Mouse (Mus musculus) naive thymus-derived CD4-positive, alpha-beta T cell, adult 2 months (primary cell): ENCODE data around the gene Upf2.

Experiments used
- DNase-seq: peaks from one replicate; pipeline ENCODE4 v3.0.0-alpha.2; 2011; ENCODE audit warnings: low read depth

Upf2 gene

GRCm38 (mm10) chr2:5950766-5951595, at the start of gene Upf2:
Gene Upf2, plus strand, starts transcription at chr2:5951469.
- DNase-seq = peak; percentile 97

DNA sequence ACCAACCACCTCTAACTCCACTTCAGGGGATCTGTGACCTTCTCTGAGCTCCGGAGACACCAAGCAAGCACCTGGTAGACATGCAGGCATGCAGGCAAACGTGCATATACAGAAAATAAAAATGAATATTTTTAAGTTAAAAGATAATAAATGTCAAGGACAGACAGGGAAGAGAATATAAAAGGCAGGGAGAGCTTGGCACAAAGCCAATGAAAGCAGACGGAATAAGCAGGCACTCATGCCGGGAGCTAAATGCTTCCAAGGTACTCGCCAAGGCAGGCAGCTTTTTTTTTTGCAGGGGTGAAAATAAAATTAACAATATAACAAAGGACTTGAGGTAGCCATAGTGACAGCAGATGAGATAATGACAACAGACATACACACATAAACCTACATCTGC, 45.2 kb upstream of the Upf2 start:
- DNase-seq = no peak

DNA sequence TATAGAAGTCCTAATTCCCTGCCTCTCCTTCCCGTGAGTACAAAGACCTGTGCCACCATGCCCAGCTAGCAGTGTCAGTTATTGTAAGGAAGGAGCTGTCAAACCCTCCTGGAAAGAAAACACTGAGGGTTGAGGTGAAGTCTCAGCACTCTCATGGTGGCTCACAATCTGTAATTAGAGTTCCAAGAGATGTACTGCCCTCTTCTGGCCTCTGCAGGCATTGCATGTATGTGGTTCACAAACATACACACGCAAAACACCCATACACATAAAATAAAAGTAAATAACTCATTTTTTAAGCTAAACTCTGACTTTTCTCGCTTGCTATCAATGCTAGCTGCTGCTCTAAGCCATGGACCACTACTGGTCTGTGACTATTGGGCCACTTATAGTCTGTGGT, 44.6 kb upstream of the Upf2 start:
- peak; percentile 80 for DNase-seq

DNA sequence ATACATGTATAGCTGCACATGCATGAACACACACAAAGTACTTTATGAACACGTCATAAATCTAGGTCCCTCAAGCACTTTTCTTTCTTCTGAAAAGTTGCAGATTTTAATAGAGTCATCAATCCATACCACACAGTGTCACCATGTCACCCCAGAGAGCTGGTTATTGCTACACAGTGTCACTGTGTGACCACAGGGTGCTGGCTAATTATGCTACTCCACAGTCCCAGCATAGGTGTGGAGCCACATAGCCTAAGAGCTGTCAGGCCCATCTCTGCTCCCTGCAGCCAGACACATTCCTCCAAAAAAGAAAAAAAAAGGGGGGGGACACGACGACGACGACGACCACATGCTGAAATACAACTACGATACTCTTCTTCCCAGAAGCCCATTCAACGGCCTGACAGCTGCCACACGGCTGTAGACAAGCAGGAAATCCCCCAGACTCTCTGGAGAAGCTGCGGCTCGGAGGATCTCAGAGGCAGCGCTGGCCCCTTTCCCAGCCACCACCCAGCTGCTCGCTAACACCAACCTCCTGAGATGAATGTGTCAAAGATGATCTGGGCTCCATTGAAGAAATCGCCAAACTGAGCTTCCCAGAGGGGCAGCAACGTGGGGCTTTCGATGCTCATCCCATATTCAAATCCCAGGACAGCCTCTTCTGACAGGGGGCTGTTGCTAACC, 39.8 kb upstream of the Upf2 start:
- no peak for DNase-seq

- DNase-seq = no peak
Measured at GRCm38 (mm10) chr2:5922823-5923222, 28.4 kb upstream of the Upf2 start.

DNA sequence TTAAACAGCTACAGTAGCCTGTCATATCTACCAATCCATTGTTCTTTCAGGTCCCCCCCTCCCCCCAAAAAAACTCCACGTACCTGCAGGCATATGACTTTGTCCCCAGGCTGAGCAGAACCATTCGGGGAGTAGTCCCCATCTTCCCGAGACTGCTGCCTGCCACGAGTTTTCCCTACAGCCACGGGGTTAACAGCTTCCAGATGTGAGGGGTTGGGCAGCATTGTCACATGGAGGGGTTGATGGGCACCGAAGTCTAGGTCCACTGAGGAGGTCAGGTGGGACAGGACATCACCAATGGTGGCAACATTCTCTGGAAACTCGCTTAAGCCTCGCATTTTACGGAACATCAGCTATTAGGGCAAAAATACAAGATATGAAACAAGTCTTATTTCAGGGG, 27.5 kb upstream of the Upf2 start:
- DNase-seq = no peak

DNA sequence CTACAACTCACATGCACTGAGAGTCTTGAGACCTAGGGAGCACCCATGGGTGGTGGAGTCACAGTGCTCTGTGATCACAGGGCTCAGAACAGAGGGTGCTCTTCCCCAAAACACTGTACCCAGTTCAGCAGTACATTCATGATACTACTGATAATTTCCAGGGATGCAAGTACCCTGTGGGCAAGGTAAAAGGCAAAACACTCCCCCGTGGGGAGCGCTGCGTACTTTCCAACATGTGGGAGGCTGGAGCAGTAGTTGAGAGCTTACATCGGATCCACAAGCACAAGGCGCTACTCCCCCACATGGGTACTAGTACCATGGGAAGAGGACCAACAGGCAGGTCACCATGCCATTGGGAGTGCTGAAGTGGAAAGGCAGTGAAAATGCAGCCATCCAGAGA, 23.8 kb upstream of the Upf2 start:
- DNase-seq = no peak

- DNase-seq = no peak
Measured at GRCm38 (mm10) chr2:5929793-5930192, 21.5 kb upstream of the Upf2 start.

DNA sequence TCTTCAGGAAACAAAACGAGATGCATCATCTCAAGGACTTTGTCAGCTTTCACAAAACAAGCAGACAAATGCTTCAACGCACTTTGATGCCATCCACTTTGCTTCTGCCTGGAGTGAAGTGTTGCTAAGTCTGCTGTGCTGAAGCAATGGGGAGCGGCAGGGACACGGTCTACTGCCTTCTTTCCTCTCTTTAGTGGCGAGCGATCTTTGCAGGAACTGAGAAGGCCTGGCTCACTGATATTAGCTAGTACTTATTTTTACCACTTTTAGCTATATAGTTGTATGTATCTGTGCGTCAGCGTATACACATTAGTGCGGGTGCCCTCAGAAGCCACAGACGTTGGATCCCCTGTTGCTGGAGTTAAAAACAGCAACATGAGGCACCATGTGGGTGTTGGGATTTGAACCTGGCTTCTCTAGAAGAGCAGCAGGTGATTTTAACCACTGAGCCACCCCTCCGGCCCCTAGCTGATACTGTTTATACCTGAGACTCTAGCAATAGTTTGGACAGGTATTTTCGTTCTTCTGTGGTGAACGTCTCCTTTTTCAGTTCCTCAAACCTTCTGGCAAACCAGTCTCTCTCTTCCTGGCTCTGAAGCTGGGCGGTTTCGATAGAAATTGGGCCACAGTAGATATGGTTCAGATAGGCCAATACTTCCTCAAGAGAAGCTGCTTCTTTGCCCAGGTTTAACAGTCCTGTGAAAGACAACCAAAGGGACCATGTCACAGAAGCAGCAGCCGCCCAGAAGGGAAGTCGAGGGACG, 20.8 kb upstream of the Upf2 start:
- no peak for DNase-seq

GRCm38 (mm10) chr2:5931938-5932337, 19.3 kb upstream of the Upf2 start:
- no peak for DNase-seq

DNA sequence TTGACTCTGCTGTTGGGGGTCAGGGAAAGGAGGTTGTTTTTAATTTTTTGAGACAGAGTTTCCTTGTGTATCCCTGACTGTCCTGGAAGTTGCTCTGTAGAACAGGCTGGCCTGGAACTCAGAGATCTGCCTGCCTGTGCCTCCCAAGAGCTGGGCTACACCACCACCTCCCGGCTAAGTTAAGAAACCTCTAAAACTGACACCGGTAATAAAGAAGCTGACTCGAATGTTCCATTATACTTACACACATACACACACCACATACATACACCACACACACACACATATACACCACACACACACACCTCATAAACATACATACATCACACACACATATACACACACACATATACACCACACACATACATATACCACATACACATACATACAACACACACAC, 16.3 kb upstream of the Upf2 start:
- no peak for DNase-seq

DNA sequence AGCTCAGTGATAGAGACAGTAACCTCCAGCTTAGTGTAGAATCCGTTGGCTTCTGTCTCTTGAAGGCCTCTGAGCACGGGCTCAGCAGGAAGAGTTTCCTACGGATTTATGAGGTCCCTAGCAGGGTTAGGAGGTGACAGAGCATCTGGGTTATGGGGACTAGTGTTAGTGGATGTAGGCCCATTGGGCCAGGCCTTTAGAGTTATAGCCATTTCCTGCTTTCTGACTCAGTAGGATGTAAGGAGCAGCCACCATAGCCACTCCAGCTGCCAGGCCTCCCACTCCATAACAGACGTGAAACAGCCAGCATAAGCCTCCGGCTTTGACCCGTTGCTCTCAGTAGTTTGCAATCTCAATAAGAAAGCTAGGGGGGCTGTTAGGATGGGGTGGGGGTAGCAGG, 15.2 kb upstream of the Upf2 start:
- no peak for DNase-seq

DNA sequence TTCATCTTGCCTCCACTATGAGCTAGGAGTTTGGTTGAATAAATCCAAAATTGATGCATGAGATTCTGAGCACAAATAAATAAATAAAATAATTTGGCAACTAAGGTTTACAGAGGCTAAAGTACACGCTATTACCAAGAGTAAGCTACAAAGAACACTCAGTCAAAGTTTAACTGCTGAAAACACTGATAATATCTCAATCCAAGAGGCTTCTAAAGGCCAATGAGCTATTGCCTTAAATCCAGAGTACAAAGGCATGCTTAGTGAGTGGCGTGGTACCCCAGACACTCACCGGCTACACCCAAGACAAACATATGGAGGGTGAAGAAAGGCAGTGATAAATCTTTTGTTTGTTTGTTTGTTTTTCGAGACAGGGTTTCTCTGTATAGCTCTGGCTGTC, 14.7 kb upstream of the Upf2 start:
- DNase-seq = no peak

DNA sequence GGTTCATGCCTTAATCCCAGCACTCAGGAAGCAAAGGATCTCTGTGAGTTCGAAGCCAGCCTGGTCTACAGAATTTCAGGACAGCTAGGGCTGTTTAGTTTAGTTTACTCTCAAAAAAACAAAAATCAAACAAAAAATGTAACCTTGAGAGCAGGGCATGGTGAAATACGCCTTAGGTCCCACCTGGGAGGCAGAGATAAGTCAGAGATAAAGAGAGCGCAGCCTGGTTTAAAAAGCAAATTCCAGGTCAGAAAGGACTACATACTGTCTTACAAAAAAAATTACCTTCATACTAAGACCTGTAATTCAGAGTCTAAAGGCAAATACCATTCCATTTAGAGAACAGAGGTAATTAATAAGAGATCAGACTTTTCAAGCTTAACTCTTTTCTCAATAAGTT, 11.9 kb upstream of the Upf2 start:
- DNase-seq = no peak

DNA sequence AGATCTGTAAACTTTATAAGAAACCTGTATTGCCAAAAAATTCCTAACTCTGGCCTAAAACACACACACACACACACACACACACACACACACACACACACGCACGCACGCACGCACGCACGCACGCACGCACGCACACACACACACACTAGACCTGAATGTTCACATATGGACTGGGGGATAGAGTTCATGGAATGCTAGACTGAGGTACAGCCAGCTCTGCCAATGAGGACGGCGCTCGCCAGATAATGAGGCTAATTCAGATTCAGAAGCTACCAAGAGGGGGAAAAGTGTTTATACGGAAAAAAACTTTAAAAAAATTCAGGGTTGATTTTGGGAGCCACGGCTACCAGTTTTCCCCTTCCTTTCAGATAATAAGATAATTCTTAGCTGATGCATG, 11.4 kb upstream of the Upf2 start:
- no peak for DNase-seq

DNA sequence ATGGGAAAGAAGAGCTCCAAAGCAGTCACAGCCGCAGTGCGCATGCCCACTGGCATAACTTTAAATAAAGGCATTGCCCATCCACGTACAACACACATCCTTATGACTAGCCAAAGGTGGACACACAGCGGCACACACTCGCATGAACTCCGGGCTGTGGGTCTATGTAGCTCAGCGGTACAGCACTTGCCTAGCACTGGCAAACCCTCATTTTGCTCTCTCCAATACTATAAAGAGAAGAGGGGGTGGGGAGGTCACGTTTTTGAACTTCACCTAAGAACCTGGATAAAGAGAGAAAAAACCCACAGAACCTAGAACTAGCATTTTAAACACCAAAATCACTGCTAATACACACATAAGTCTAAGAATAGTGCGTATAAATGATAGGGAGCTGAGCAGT, 10.3 kb upstream of the Upf2 start:
- DNase-seq = no peak

GRCm38 (mm10) chr2:5941861-5942415, 9.3 kb upstream of the Upf2 start:
- DNase-seq = no peak

GRCm38 (mm10) chr2:5942416-5943032, 8.7 kb upstream of the Upf2 start, which contains the start of gene Dhtkd1:
Gene Dhtkd1, minus strand, starts transcription at chr2:5942792.
- peak; percentile 37 for DNase-seq

- no peak for DNase-seq
Measured at GRCm38 (mm10) chr2:5943071-5943470, 8.2 kb upstream of the Upf2 start.

DNA sequence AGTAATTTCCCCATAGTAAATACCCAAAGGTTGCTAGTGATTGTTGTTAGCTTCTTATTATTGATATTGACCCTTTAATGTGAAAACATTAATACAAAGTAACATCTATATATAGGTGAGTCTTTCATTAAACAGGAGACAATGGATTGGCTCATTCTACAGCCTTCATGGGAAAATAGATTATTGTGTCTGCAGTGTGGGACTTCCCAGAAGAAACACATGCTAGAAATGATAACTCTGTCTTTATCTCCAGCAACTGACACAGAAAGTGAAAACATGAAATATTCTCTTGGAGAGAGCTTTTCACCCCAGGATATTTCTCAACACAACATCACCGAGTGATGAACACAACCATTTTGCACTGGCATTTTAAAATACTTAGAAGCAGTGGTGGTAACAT, 5.6 kb upstream of the Upf2 start:
- DNase-seq = no peak

DNA sequence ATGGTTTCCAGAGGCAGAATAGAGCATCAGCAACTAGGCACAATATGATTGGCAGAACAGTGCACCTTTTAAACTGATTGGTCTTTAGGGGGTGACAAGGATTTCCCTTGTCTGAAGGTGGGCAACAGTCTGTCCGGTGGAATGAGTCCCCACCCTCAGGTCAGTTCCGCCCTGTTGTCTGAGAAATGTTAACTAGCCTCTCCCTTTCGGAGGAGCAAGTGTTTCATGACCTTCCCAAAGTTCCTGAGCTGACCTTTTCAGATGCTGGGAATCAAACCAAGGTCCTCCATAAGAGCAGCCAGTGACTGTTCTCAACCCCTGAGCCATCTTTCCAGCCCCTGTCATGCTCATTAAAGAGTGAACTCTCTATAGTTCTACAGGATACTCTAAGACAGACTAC, 4.4 kb upstream of the Upf2 start:
- no peak for DNase-seq

- no peak for DNase-seq
Measured at GRCm38 (mm10) chr2:5948964-5949363, 2.3 kb upstream of the Upf2 start.
